Mouse (Mus musculus): Measurements from ENCODE around the gene Tle3. TPM values are rescaled to one million over a fixed set of nuclear protein-coding genes. Genes with fewer than 3 reads are reported as not detected.

The Tle3 gene
- polyA plus RNA-seq, 1 experiment from 2014 or later: 25.4 TPM

- Histone ChIP-seq H3K9me3 (no peaks in the 10 kb centered on the region), H3K36me3 (peaks cover 38% of the 10 kb centered on the region), H3K4me3 (0 out of 2 replicates have a peak overlapping the region, but pooled peaks have one; percentile 2), H3K4me1 (peaks cover 95% of the 10 kb centered on the region), H3K27ac (no peak overlapping the region), H3K27me3 (ENCODE audit: insufficient read depth, poor library complexity, severe bottlenecking) (peaks cover 78% of the 10 kb centered on the region)
- 66% methylated on average over 3 of the region's 3 CpGs for WGBS
- no peak for DNase-seq (ENCODE audit: low spot score)
Measured at GRCm38 (mm10) chr9:61381445-61381844, 9.3 kb downstream of the Tle3 start.

GRCm38 (mm10) chr9:61382595-61383186 lies 10.5 kb downstream of the Tle3 start:
- Histone ChIP-seq H3K36me3 (peaks cover 41% of the 10 kb centered on the region), H3K9me3 (no peaks in the 10 kb centered on the region), H3K27me3 (ENCODE audit: insufficient read depth, poor library complexity, severe bottlenecking) (peaks cover 79% of the 10 kb centered on the region), H3K27ac (no peak overlapping the region), H3K4me1 (peaks cover 84% of the 10 kb centered on the region), H3K4me3 (no peak overlapping the region)
- no peak for DNase-seq (ENCODE audit: low spot score)
- WGBS: 50% methylated on average over 8 of the region's 8 CpGs

- Histone ChIP-seq H3K27me3 (ENCODE audit: insufficient read depth, poor library complexity, severe bottlenecking) (peaks cover 86% of the 10 kb centered on the region), H3K4me1 (peaks cover 81% of the 10 kb centered on the region), H3K9me3 (no peaks in the 10 kb centered on the region), H3K4me3 (no peak overlapping the region), H3K27ac (no peak overlapping the region), H3K36me3 (peaks cover 48% of the 10 kb centered on the region)
- DNase-seq (ENCODE audit: low spot score): no peak
- 40% methylated on average over 6 of the region's 6 CpGs for WGBS
Measured at GRCm38 (mm10) chr9:61384101-61384500, 11.9 kb downstream of the Tle3 start.

- no peak for DNase-seq (ENCODE audit: low spot score)
- 20% methylated on average over 16 of the region's 16 CpGs for WGBS
- H3K4me3 ChIP-seq: no peak overlapping the region
- no peak overlapping the region for H3K27ac ChIP-seq
- peaks cover 86% of the 10 kb centered on the region for H3K27me3 ChIP-seq (ENCODE audit: insufficient read depth, poor library complexity, severe bottlenecking)
- peaks cover 55% of the 10 kb centered on the region for H3K36me3 ChIP-seq
- no peaks in the 10 kb centered on the region for H3K9me3 ChIP-seq
- peaks cover 73% of the 10 kb centered on the region for H3K4me1 ChIP-seq
Measured at GRCm38 (mm10) chr9:61384646-61385443, 12.7 kb downstream of the Tle3 start.

GRCm38 (mm10) chr9:61385753-61386152 lies 13.6 kb downstream of the Tle3 start:
- Histone ChIP-seq H3K36me3 (peaks cover 62% of the 10 kb centered on the region), H3K27ac (no peak overlapping the region; the same call in 1 of the 2 replicates), H3K4me3 (no peak overlapping the region), H3K9me3 (no peaks in the 10 kb centered on the region), H3K27me3 (ENCODE audit: insufficient read depth, poor library complexity, severe bottlenecking) (peaks cover 95% of the 10 kb centered on the region), H3K4me1 (peaks cover 64% of the 10 kb centered on the region)
- no peak for DNase-seq (ENCODE audit: low spot score)
- 17% methylated on average over 8 of the region's 8 CpGs for WGBS

- no peak for DNase-seq (ENCODE audit: low spot score)
- H3K4me1 ChIP-seq: peaks cover 59% of the 10 kb centered on the region
- no peak overlapping the region for H3K27ac ChIP-seq
- no peaks in the 10 kb centered on the region for H3K9me3 ChIP-seq
- no peak overlapping the region for H3K4me3 ChIP-seq
- peaks cover 99% of the 10 kb centered on the region for H3K27me3 ChIP-seq (ENCODE audit: insufficient read depth, poor library complexity, severe bottlenecking)
- H3K36me3 ChIP-seq: peaks cover 66% of the 10 kb centered on the region
- WGBS: 78% methylated on average over 2 of the region's 2 CpGs
Measured at GRCm38 (mm10) chr9:61386314-61386713, 14.1 kb downstream of the Tle3 start.

- Histone ChIP-seq H3K4me1 (peaks cover 58% of the 10 kb centered on the region), H3K4me3 (no peak overlapping the region), H3K36me3 (peaks cover 52% of the 10 kb centered on the region), H3K27ac (no peak overlapping the region), H3K9me3 (no peaks in the 10 kb centered on the region), H3K27me3 (ENCODE audit: insufficient read depth, poor library complexity, severe bottlenecking) (peaks cover 90% of the 10 kb centered on the region)
- no peak for DNase-seq (ENCODE audit: low spot score)
- WGBS: 83% methylated on average over 5 of the region's 5 CpGs
Measured at GRCm38 (mm10) chr9:61387797-61388196, 15.6 kb downstream of the Tle3 start.

- DNase-seq (ENCODE audit: low spot score): no peak
- H3K4me1 ChIP-seq: peaks cover 54% of the 10 kb centered on the region
- H3K9me3 ChIP-seq: no peaks in the 10 kb centered on the region
- no peak overlapping the region for H3K4me3 ChIP-seq
- no peak overlapping the region for H3K27ac ChIP-seq
- peaks cover 51% of the 10 kb centered on the region for H3K36me3 ChIP-seq
- H3K27me3 ChIP-seq (ENCODE audit: insufficient read depth, poor library complexity, severe bottlenecking): peaks cover 90% of the 10 kb centered on the region
- WGBS: 73% methylated on average over 12 of the region's 12 CpGs
Measured at GRCm38 (mm10) chr9:61388214-61388613, 16.0 kb downstream of the Tle3 start.

- no peak overlapping the region for H3K27ac ChIP-seq
- no peak overlapping the region for H3K4me3 ChIP-seq
- WGBS: 67% methylated on average over 14 of the region's 14 CpGs
- peaks cover 53% of the 10 kb centered on the region for H3K36me3 ChIP-seq
- H3K4me1 ChIP-seq: peaks cover 48% of the 10 kb centered on the region
- no peak for DNase-seq (ENCODE audit: low spot score)
- H3K9me3 ChIP-seq: no peaks in the 10 kb centered on the region
- peaks cover 90% of the 10 kb centered on the region for H3K27me3 ChIP-seq (ENCODE audit: insufficient read depth, poor library complexity, severe bottlenecking)
Measured at GRCm38 (mm10) chr9:61388689-61389403, 16.7 kb downstream of the Tle3 start.

GRCm38 (mm10) chr9:61389404-61389701 lies 17.2 kb downstream of the Tle3 start:
- DNase-seq (ENCODE audit: low spot score): no peak
- WGBS: 82% methylated on average over 7 of the region's 7 CpGs
- Histone ChIP-seq H3K36me3 (peaks cover 53% of the 10 kb centered on the region), H3K4me1 (peaks cover 43% of the 10 kb centered on the region), H3K27me3 (ENCODE audit: insufficient read depth, poor library complexity, severe bottlenecking) (peaks cover 90% of the 10 kb centered on the region), H3K27ac (no peak overlapping the region), H3K9me3 (no peaks in the 10 kb centered on the region), H3K4me3 (no peak overlapping the region)

GRCm38 (mm10) chr9:61391570-61392337 lies 19.6 kb downstream of the Tle3 start:
- 59% methylated on average over 5 of the region's 5 CpGs for WGBS
- Histone ChIP-seq H3K4me3 (no peak overlapping the region), H3K27me3 (ENCODE audit: insufficient read depth, poor library complexity, severe bottlenecking) (peaks cover 80% of the 10 kb centered on the region), H3K36me3 (peaks cover 69% of the 10 kb centered on the region), H3K27ac (no peak overlapping the region), H3K9me3 (no peaks in the 10 kb centered on the region), H3K4me1 (peaks cover 35% of the 10 kb centered on the region)
- no peak for DNase-seq (ENCODE audit: low spot score)

- no peaks in the 10 kb centered on the region for H3K9me3 ChIP-seq
- H3K4me1 ChIP-seq: peaks cover 40% of the 10 kb centered on the region
- H3K36me3 ChIP-seq: peaks cover 63% of the 10 kb centered on the region
- 39% methylated on average over 6 of the region's 6 CpGs for WGBS
- DNase-seq (ENCODE audit: low spot score): no peak
- H3K27ac ChIP-seq: no peak overlapping the region
- peaks cover 79% of the 10 kb centered on the region for H3K27me3 ChIP-seq (ENCODE audit: insufficient read depth, poor library complexity, severe bottlenecking)
- H3K4me3 ChIP-seq: no peak overlapping the region
Measured at GRCm38 (mm10) chr9:61392338-61392620, 20.1 kb downstream of the Tle3 start.

GRCm38 (mm10) chr9:61393161-61393560 lies 21.0 kb downstream of the Tle3 start:
- 73% methylated on average over 6 of the region's 6 CpGs for WGBS
- DNase-seq (ENCODE audit: low spot score): no peak
- peaks cover 79% of the 10 kb centered on the region for H3K27me3 ChIP-seq (ENCODE audit: insufficient read depth, poor library complexity, severe bottlenecking)
- H3K27ac ChIP-seq: no peak overlapping the region
- H3K4me3 ChIP-seq: no peak overlapping the region
- peaks cover 35% of the 10 kb centered on the region for H3K4me1 ChIP-seq
- H3K36me3 ChIP-seq: peaks cover 62% of the 10 kb centered on the region
- H3K9me3 ChIP-seq: no peaks in the 10 kb centered on the region

All from heart, embryonic 10.5 days (tissue).